Comparison of ENCODE assay signal across 10 mouse cellular contexts in the genomic region with DNA sequence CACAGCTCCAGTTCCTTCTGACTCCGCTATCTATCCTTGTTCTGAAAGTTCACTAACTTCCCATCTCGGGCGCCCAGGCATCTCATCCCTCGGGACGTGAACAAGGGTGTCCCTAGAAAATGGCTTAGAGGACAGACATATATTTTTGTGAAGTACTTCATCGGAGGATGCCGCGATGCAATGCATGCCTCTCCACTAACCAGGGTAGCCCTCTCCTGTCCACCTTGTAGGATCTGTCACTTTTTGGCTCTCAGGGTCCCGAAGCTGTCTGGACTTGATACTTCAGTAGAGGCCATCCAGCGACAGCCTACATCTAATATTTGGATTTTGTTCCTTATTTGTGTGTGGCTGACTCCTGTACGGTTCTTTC. TPM values are rescaled to one million over a fixed set of nuclear protein-coding genes. Genes with fewer than 3 reads are reported as not detected.
DNase-seq lines count a peak whose midpoint lies in the region; ATAC-seq lines count a peak whose summit lies in the region.
"Had no signal": no experiment of that assay in that cellular context is flagged by ENCODE, and none has a peak within 500 bp of the region (broad histone marks: within the 10 kb centered on the region; RNA-seq: fewer than 3 reads in every experiment).

No protein-coding gene starts in this region.

- no peaks in the 10 kb centered on the region for H3K36me3 ChIP-seq in kidney, embryonic 16.5 days (ENCODE audit: insufficient read depth, low read length)
- H3K36me3 ChIP-seq in forebrain, embryonic 10.5 days (replicated peaks): no peaks in the 10 kb centered on the region
- H3K36me3 ChIP-seq in intestine, embryonic 16.5 days (ENCODE audit: control insufficient read depth, insufficient read depth, low read length): no peaks in the 10 kb centered on the region
- H3K36me3 ChIP-seq in neural tube, embryonic 13.5 days: no peaks in the 10 kb centered on the region

- H3K9ac ChIP-seq in kidney, embryonic 16.5 days (replicated peaks; ENCODE audit: low read length): peak overlapping the region; percentile 66
- peak overlapping the region; percentile 54; the same call in 1 of the 2 replicates for H3K9ac ChIP-seq in intestine, embryonic 16.5 days (ENCODE audit: low read depth, low read length)
- peak overlapping the region; percentile 84 for H3K9ac ChIP-seq in neural tube, embryonic 13.5 days

- H3K4me1 ChIP-seq in kidney, embryonic 16.5 days (ENCODE audit: insufficient read depth, low read length): peaks cover 11% of the 10 kb centered on the region; the same call in 1 of the 2 replicates
- H3K4me1 ChIP-seq in forebrain, embryonic 10.5 days: peaks cover 17% of the 10 kb centered on the region
- H3K4me1 ChIP-seq in intestine, embryonic 16.5 days (ENCODE audit: control insufficient read depth, insufficient read depth, low read length): peaks cover 8% of the 10 kb centered on the region; the same call in 1 of the 2 replicates
- peaks cover 24% of the 10 kb centered on the region for H3K4me1 ChIP-seq in neural tube, embryonic 13.5 days (replicated peaks)

- no peaks in the 10 kb centered on the region for H3K9me3 ChIP-seq in kidney, embryonic 16.5 days (ENCODE audit: low read length)
- no peaks in the 10 kb centered on the region for H3K9me3 ChIP-seq in forebrain, embryonic 10.5 days
- no peaks in the 10 kb centered on the region for H3K9me3 ChIP-seq in intestine, embryonic 16.5 days (ENCODE audit: control insufficient read depth, low read length)
- H3K9me3 ChIP-seq in neural tube, embryonic 13.5 days: no peaks in the 10 kb centered on the region

- DNase-seq in kidney, postnatal 25 days: no peak
- DNase-seq in forebrain, embryonic 10.5 days (ENCODE audit: extremely low spot score, low spot score): no peak
- no peak for DNase-seq in ovary, postnatal 36 days (ENCODE audit: low spot score)
- no peak for DNase-seq in left cerebral cortex, adult 11 months (ENCODE audit: low spot score)
- no peak for DNase-seq in lung, postnatal 10 days
- DNase-seq: kidney, adult 11 months had no signal

- no peak for ATAC-seq in kidney, embryonic 16.5 days (ENCODE audit: low FRiP score, low TSS enrichment)
- peak; percentile 44; the same call in 1 of the 2 replicates for ATAC-seq in intestine, embryonic 16.5 days
- peak; percentile 27; the same call in 1 of the 2 replicates for ATAC-seq in neural tube, embryonic 13.5 days (ENCODE audit: low read depth)
- ATAC-seq: Patski had no signal

- WGBS in kidney, embryonic 16.5 days: 11% methylated on average over 11 of the region's 11 CpGs
- WGBS in forebrain, embryonic 10.5 days: 8% methylated on average over 11 of the region's 11 CpGs
- 11% methylated on average over 11 of the region's 11 CpGs for WGBS in intestine, embryonic 16.5 days
- 9% methylated on average over 11 of the region's 11 CpGs for WGBS in neural tube, embryonic 13.5 days

- peaks cover 21% of the 10 kb centered on the region for H3K27me3 ChIP-seq in kidney, embryonic 16.5 days (ENCODE audit: insufficient read depth, low read length)
- peaks cover 45% of the 10 kb centered on the region for H3K27me3 ChIP-seq in forebrain, embryonic 10.5 days (ENCODE audit: poor library complexity, severe bottlenecking)
- peaks cover 16% of the 10 kb centered on the region for H3K27me3 ChIP-seq in intestine, embryonic 16.5 days (replicated peaks; ENCODE audit: control insufficient read depth, insufficient read depth, low read length)
- peaks cover 9% of the 10 kb centered on the region for H3K27me3 ChIP-seq in neural tube, embryonic 13.5 days

- no peak overlapping the region for H3K27ac ChIP-seq in kidney, embryonic 16.5 days (ENCODE audit: low read length)
- peak overlapping the region; percentile 86 for H3K27ac ChIP-seq in forebrain, embryonic 10.5 days
- H3K27ac ChIP-seq in intestine, embryonic 16.5 days (ENCODE audit: low read length): no peak overlapping the region
- peak overlapping the region; percentile 73 for H3K27ac ChIP-seq in neural tube, embryonic 13.5 days (replicated peaks)

- peak overlapping the region; percentile 64 for H3K4me3 ChIP-seq in kidney, embryonic 16.5 days (ENCODE audit: low read length)
- peak overlapping the region; percentile 73 for H3K4me3 ChIP-seq in forebrain, embryonic 10.5 days
- peak overlapping the region; percentile 57 for H3K4me3 ChIP-seq in intestine, embryonic 16.5 days (ENCODE audit: low read length)
- peak overlapping the region; percentile 65 for H3K4me3 ChIP-seq in neural tube, embryonic 13.5 days

- peak overlapping the region; percentile 96 for H3K4me2 ChIP-seq in kidney, embryonic 16.5 days (replicated peaks; ENCODE audit: low read depth, low read length)
- peak overlapping the region; percentile 97 for H3K4me2 ChIP-seq in intestine, embryonic 16.5 days (ENCODE audit: low read depth, low read length)
- H3K4me2 ChIP-seq in neural tube, embryonic 13.5 days: peak overlapping the region; percentile 72

RNA-seq across cellular contexts. Expression of a gene that starts 0.5 kb away (rescaled TPM):
- 1.9 and 2.4 TPM in 2 replicates for polyA plus RNA-seq in kidney, embryonic 16.5 days (2015; fragmentation: Nextera tagmentation; extraction: Ambion mirVana)
- polyA plus RNA-seq in forebrain, embryonic 10.5 days (2016; fragmentation: Nextera tagmentation; extraction: Ambion mirVana): 0.47 and 0.60 TPM in 2 replicates
- polyA plus RNA-seq in intestine, embryonic 16.5 days (2015; fragmentation: Nextera tagmentation; extraction: Ambion mirVana): 0.38 and 0.60 TPM in 2 replicates
- 6.5 and 7.3 TPM in 2 replicates for polyA plus RNA-seq in neural tube, embryonic 13.5 days (2015; fragmentation: Nextera tagmentation; extraction: Ambion mirVana)
- polyA plus RNA-seq: Patski had no signal

Comparison
In these comparisons a context has a peak if more than half of its experiments do, and no peak if none do; other contexts are left out.
1. H3K27ac ChIP-seq: peak in forebrain, embryonic 10.5 days (single experiment) and neural tube, embryonic 13.5 days (single experiment); none in kidney, embryonic 16.5 days (single experiment) and intestine, embryonic 16.5 days (single experiment).
2. Peak in every context shown above with its lines, with median percentiles within 50 percentile points of each other: H3K4me2 ChIP-seq, H3K4me3 ChIP-seq and H3K9ac ChIP-seq.